Mouse (Mus musculus): ENCODE measurements at regions not wholly inside any gene's neighbourhood (a gene's known extent, or its start where the extent isn't known, plus 50 kb on each side); places are given as distances from the start of the nearest gene placed in this dataset.
"Not testable (repeated sequence)": the region's sequence is repeated elsewhere in the genome, so short reads cannot be mapped to it uniquely, and the experiment has no call there.

DNA sequence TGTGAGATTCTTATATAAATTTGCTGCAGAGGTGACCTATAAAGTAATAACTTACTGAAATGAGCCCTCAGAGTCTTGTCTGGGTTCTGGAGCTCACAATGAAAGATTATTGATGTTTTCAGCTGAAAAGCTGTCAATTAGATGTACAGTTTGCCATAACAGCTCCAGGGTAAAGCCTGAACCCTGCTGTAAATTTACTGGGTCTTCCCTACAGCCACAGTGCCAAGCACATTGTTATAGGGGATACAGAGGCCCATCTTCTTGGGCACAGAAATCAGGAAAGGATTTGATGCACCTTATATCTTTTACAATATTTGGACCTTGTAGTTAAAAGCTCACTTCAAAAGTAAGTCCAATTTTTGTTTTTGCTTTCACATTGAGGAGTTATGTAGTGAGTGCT is 628.0 kb downstream of the Cdh9 start:
- Histone ChIP-seq H3K36me3 (no peaks in the 10 kb centered on the region), H3K4me3 (no peak overlapping the region), H3K4me1 (peaks cover 7% of the 10 kb centered on the region; the same call in 1 of the 2 replicates), H3K9me3 (replicated peaks) (0 out of 2 replicates have a peak, but pooled peaks cover 3% of the 10 kb centered on the region), H3K27me3 (ENCODE audit: low read depth, poor library complexity, severe bottlenecking) (no peaks in the 10 kb centered on the region), H3K27ac (replicated peaks) (no peak overlapping the region; the same call in 1 of the 2 replicates)
- no peak for DNase-seq (ENCODE audit: low spot score)

DNA sequence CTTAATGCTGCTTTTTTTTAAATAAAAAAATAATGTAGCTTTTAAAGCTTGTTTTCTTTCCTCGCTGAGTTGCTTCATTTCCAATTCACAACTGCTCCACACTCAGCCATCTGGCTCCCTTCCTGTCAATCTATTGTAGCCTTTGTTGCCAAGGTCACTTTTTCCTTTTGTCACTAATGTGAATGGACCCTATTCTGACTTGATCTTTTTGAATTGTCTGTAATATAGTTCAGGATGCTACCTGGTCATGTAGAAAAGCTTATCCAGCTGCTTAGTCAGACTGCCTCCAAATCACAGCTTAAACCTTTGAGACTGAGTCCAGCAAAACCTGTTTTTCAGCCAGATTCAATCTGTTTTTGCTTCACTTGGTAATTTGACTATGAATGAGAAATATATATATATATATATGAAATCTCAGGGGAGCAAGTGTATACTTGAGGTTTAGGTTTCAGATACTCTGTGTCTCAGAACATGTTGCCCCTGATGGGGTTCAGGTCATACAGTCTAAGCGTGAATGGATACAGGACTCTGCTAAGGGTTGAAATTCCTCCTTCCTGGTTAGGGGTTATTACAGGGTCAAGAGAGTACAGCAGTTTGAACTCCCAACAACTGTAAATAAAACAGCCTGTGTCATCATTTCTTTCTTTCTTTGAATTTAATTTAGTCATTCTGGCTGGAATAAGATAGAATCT is 628.7 kb downstream of the Cdh9 start:
- Histone ChIP-seq H3K4me3 (no peak overlapping the region), H3K36me3 (no peaks in the 10 kb centered on the region), H3K4me1 (peaks cover 7% of the 10 kb centered on the region; the same call in 1 of the 2 replicates), H3K9me3 (replicated peaks) (0 out of 2 replicates have a peak, but pooled peaks cover 3% of the 10 kb centered on the region), H3K27me3 (ENCODE audit: low read depth, poor library complexity, severe bottlenecking) (no peaks in the 10 kb centered on the region), H3K27ac (replicated peaks) (peak overlapping the region; percentile 38)
- DNase-seq (ENCODE audit: low spot score) = no peak
- whole genome bisulfite sequencing = 67% methylated on average over 2 of the region's 2 CpGs

DNA sequence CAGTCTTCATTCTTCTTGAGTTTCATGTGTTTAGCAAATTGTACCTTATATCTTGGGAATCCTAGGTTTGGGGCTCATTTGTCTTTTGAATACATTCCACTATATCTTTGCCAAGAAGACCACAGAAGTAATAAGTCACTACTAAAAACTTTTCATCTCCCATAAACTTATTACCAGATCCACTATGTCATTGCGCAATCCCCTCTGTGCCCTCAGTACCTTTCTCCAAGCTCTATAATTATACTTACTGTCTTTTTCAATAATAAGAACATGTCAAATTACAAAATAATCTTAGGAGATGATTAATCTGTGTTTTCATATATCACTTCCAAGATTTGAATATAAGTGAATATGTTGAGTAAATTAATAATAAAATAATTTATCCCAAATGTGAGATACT is 676.1 kb downstream of the Cdh9 start:
- H3K9me3 ChIP-seq (replicated peaks) = no peaks in the 10 kb centered on the region
- no peaks in the 10 kb centered on the region for H3K27me3 ChIP-seq (ENCODE audit: low read depth, poor library complexity, severe bottlenecking)
- no peak overlapping the region for H3K27ac ChIP-seq (replicated peaks)
- H3K4me3 ChIP-seq = no peak overlapping the region
- 93% methylated on average over 1 of the region's 1 CpGs for WGBS
- DNase-seq (ENCODE audit: low spot score) = no peak
- no peaks in the 10 kb centered on the region for H3K36me3 ChIP-seq
- H3K4me1 ChIP-seq = no peaks in the 10 kb centered on the region

DNA sequence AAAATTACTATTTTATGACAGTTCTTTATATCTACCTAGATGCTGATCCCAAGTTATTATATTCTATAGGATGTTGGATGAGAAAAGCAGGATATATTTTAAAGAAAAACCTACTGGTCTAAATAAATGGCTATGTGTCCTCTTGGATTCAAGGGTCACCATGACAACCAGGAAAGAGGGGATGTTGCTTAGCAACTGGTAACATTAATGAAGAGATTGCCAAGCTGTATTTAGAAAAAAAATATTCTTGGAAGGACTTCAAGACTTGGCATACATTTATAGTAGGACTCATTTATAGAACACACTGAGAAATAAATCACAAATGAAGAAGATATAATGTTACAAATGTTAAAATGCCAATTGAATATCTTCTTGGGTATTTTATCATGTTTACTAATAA is 699.2 kb downstream of the Cdh9 start:
- DNase-seq (ENCODE audit: low spot score) = no peak
- no peak overlapping the region for H3K4me3 ChIP-seq
- no peaks in the 10 kb centered on the region for H3K36me3 ChIP-seq
- no peaks in the 10 kb centered on the region for H3K4me1 ChIP-seq
- H3K9me3 ChIP-seq (replicated peaks) = no peaks in the 10 kb centered on the region
- H3K27ac ChIP-seq (replicated peaks) = no peak overlapping the region
- H3K27me3 ChIP-seq (ENCODE audit: low read depth, poor library complexity, severe bottlenecking) = no peaks in the 10 kb centered on the region

DNA sequence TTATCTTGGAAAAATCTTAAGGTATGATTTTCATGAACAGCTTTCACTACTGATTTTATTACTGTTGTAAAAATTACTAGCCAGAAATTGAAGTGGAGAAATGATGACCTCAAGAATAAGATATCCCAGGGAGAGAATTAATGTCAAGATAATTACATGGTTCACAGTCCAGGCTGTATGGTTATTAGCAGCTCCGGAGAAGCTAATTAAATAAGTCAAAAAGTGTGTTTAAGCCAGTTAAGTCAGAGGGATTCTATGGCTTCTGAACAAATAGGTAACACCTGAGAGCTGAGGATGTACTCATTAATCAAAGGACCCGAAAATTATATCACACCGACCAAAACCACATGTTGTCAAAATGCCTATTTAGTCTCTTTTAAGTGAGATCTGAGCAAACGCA is 703.3 kb downstream of the Cdh9 start:
- Histone ChIP-seq H3K27me3 (ENCODE audit: low read depth, poor library complexity, severe bottlenecking) (no peaks in the 10 kb centered on the region), H3K4me3 (no peak overlapping the region), H3K4me1 (no peaks in the 10 kb centered on the region), H3K36me3 (no peaks in the 10 kb centered on the region), H3K9me3 (replicated peaks) (no peaks in the 10 kb centered on the region), H3K27ac (replicated peaks) (no peak overlapping the region)
- 68% methylated on average over 4 of the region's 4 CpGs for WGBS
- no peak for DNase-seq (ENCODE audit: low spot score)

DNA sequence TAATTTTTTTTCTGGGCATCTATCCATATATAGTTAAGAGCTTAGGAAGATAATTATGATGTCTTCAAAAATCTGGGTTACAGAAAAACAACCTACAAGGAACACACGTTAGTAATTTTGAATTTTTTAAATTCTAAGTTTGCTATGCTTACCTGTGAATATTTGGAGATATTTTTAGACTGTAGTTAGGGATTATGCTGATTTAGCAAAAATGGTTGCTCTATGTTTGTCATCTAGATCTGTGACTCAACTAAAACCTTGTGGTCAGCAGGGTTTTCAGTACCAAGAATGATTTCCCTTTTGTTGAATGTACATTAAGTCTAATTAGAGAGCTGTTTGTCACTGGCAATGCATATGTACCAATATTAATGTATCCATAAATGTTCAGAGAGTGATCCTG is 707.3 kb downstream of the Cdh9 start:
- H3K27ac ChIP-seq (replicated peaks) = no peak overlapping the region
- H3K36me3 ChIP-seq = no peaks in the 10 kb centered on the region
- no peak for DNase-seq (ENCODE audit: low spot score)
- H3K4me1 ChIP-seq = no peaks in the 10 kb centered on the region
- H3K9me3 ChIP-seq (replicated peaks) = no peaks in the 10 kb centered on the region
- H3K4me3 ChIP-seq = no peak overlapping the region
- H3K27me3 ChIP-seq (ENCODE audit: low read depth, poor library complexity, severe bottlenecking) = no peaks in the 10 kb centered on the region
- 82% methylated on average over 1 of the region's 1 CpGs for WGBS

DNA sequence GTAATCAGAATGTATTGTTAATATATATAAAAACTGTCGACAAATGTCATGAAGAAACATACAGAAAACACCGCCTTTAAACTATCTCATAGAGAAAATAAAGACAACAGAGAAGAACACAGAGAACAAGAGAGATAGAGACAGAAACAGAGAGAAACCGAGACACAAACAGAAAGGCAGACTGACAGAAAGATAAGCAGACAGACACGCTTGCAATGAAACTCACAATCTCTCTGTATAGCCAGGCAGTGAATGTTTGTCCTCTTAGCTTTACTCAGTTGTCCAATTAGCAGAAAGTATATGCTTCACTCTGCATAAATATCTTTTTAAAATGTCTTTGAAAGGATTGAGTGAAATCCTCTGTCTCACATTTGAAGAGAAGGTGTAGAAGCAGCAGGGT is 719.7 kb downstream of the Cdh9 start:
- H3K4me3 ChIP-seq = no peak overlapping the region
- WGBS = 88% methylated on average over 4 of the region's 4 CpGs
- H3K4me1 ChIP-seq = no peaks in the 10 kb centered on the region
- no peak for DNase-seq (ENCODE audit: low spot score)
- H3K27me3 ChIP-seq (ENCODE audit: low read depth, poor library complexity, severe bottlenecking) = no peaks in the 10 kb centered on the region
- H3K36me3 ChIP-seq = no peaks in the 10 kb centered on the region
- H3K9me3 ChIP-seq (replicated peaks) = no peaks in the 10 kb centered on the region
- H3K27ac ChIP-seq (replicated peaks) = no peak overlapping the region

DNA sequence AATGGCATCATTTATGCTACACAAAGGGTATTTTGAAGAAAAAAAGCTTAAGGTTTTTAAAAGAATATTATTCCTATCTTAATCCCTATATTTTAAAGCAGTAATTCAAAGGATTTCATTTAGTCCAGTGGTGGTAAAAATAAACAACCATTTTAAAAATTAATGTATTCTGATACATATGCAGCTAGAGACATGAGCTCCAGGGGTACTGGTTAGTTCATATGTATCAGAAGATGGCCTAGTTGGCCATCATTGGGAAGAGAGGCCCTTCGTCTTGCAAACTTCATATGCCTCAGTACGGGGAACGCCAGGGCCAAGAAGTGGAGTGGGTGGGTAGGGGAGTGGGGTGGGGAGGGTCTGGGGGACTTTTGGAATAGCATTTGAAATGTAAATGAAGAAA is 721.2 kb downstream of the Cdh9 start:
- H3K9me3 ChIP-seq (replicated peaks); H3K36me3 ChIP-seq: not testable (repeated sequence)
- 98% methylated on average over 3 of the region's 3 CpGs for WGBS

DNA sequence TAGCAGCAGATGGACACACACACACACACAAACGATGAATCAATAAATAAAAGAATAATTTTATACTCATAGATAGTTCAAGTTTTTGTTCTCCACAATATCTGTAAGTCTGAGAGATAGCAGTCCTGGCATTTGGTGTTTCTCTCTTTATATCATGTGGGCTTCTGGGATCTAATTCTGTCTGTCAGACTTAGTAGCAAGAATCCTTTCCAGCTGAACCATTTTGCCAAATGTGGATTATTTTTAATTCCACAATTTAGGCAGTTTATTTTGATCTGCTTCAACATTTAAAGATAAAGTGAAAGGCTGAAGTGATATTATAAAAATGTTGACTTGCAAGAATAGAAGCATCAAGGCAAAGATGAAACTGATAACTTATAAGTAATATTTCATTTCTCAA is 738.5 kb downstream of the Cdh9 start:
- no peak for DNase-seq (ENCODE audit: low spot score)
- 91% methylated on average over 1 of the region's 1 CpGs for WGBS
- Histone ChIP-seq H3K9me3 (replicated peaks) (no peaks in the 10 kb centered on the region), H3K4me1 (no peaks in the 10 kb centered on the region), H3K36me3 (no peaks in the 10 kb centered on the region), H3K27ac (replicated peaks) (no peak overlapping the region), H3K4me3 (no peak overlapping the region), H3K27me3 (ENCODE audit: low read depth, poor library complexity, severe bottlenecking) (no peaks in the 10 kb centered on the region)

More for the DNA sequence above, 721.2 kb downstream of the Cdh9 start:
- not testable (repeated sequence) for H3K27me3 ChIP-seq (ENCODE audit: low read depth, poor library complexity, severe bottlenecking); H3K27ac ChIP-seq (replicated peaks); H3K4me1 ChIP-seq; H3K4me3 ChIP-seq; DNase-seq (ENCODE audit: low spot score)

DNA sequence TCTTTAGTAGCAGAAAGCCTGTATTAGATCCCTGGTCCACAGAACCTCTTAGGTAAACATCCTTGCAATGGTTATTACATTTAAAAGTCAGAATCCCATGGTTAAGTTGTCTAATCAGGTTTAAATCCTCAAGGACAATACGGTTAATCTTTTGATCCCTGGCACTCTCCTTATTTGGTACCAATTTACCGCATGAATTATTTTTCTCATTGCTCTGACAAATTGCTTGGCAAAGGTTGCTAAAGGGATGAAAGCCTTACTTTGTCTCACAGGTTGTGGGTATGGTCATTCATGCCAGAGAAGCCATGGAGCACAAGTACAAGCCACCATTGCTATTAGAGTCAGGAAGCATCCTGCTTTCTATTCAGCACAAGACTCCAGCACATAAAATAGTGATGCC is 765.0 kb downstream of the Cdh9 start:
- WGBS = 77% methylated on average over 2 of the region's 2 CpGs
- H3K9me3 ChIP-seq (replicated peaks) = no peaks in the 10 kb centered on the region
- no peak for DNase-seq (ENCODE audit: low spot score)
- no peaks in the 10 kb centered on the region for H3K27me3 ChIP-seq (ENCODE audit: low read depth, poor library complexity, severe bottlenecking)
- no peaks in the 10 kb centered on the region for H3K4me1 ChIP-seq
- H3K36me3 ChIP-seq = no peaks in the 10 kb centered on the region
- no peak overlapping the region for H3K27ac ChIP-seq (replicated peaks)
- H3K4me3 ChIP-seq = no peak overlapping the region

Data from midbrain, embryonic 10.5 days (tissue).